Mouse (Mus musculus): ENCODE measurements at regions not wholly inside any gene's neighbourhood (a gene's known extent, or its start where the extent isn't known, plus 50 kb on each side); places are given as distances from the start of the nearest gene placed in this dataset.

DNA sequence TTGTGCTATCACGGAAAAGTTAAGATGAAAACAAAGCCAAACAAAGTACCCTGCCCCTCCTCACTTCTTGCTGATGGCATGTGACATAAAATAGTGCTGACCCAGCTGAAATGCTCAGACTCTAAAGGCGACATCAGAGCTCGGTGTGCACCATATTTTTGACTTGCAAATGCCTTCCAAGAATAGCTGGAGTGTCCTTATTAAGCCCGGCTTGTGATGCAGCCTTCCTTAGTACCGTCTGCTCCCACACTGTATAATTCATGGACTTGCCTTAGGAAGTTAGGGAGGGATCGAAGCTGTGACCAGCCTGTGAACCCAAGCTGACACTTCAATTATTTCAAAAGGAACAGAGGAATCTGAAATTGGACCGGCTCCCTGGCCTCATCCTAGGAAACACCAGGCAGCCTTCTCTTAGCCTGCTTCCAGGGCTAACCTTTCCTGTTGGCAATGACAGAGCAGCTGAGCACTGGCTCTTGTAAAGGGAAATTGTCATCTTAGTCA lies 169.0 kb downstream of the Rplp1 start:
- TF ChIP-seq POLR2A (IDR thresholded peaks at IDR 0.05; ENCODE audit: borderline replicate concordance, control insufficient read depth, low read depth, low read length) (no peak), CTCF (IDR thresholded peaks at IDR 0.05; ENCODE audit: control insufficient read depth, insufficient read depth, low read length) (no peak)
